Comparison of ENCODE assay signal across 8 mouse cellular contexts in genomic region chr2:29621163-29621562, GRCm38 (mm10). TPM values are rescaled to one million over a fixed set of nuclear protein-coding genes. Genes with fewer than 3 reads are reported as not detected.
DNase-seq lines count a peak whose midpoint lies in the region; ATAC-seq and TF ChIP-seq lines count a peak whose summit lies in the region.

No protein-coding gene starts in this region.

- ATAC-seq in lung, postnatal 0 days, result no peak
- no peak for ATAC-seq in embryonic facial prominence, embryonic 13.5 days (ENCODE audit: insufficient number of reproducible peaks, insufficient read depth, low FRiP score, low TSS enrichment, low read depth)
- ATAC-seq in neural tube, embryonic 13.5 days (ENCODE audit: low read depth), result no peak

- TF ChIP-seq CTCF in lung, postnatal 0 days (IDR thresholded peaks at IDR 0.05), result no peak

- H3K4me1 ChIP-seq in lung, postnatal 0 days (ENCODE audit: insufficient read depth, low read depth, low read length), result peaks cover 11% of the 10 kb centered on the region; the same call in 1 of the 2 replicates
- peaks cover 26% of the 10 kb centered on the region for H3K4me1 ChIP-seq in embryonic facial prominence, embryonic 13.5 days
- peaks cover 48% of the 10 kb centered on the region for H3K4me1 ChIP-seq in neural tube, embryonic 13.5 days (replicated peaks)

- no peaks in the 10 kb centered on the region for H3K27me3 ChIP-seq in lung, postnatal 0 days (replicated peaks; ENCODE audit: insufficient read depth, low read length)
- H3K27me3 ChIP-seq in embryonic facial prominence, embryonic 13.5 days, result no peaks in the 10 kb centered on the region
- H3K27me3 ChIP-seq in neural tube, embryonic 13.5 days, result no peaks in the 10 kb centered on the region

- no peaks in the 10 kb centered on the region for H3K36me3 ChIP-seq in lung, postnatal 0 days (ENCODE audit: insufficient read depth, low read length)
- H3K36me3 ChIP-seq in embryonic facial prominence, embryonic 13.5 days, result no peaks in the 10 kb centered on the region
- no peaks in the 10 kb centered on the region for H3K36me3 ChIP-seq in neural tube, embryonic 13.5 days

- H3K9me3 ChIP-seq in lung, postnatal 0 days (ENCODE audit: low read length), result no peaks in the 10 kb centered on the region
- H3K9me3 ChIP-seq in embryonic facial prominence, embryonic 13.5 days, result no peaks in the 10 kb centered on the region
- H3K9me3 ChIP-seq in neural tube, embryonic 13.5 days, result no peaks in the 10 kb centered on the region

- no peak overlapping the region for H3K9ac ChIP-seq in lung, postnatal 0 days (replicated peaks; ENCODE audit: low read depth)
- H3K9ac ChIP-seq in embryonic facial prominence, embryonic 13.5 days, result peak overlapping the region; percentile 92
- peak overlapping the region; percentile 91 for H3K9ac ChIP-seq in neural tube, embryonic 13.5 days

- WGBS in lung, postnatal 0 days, result 49% methylated on average over 10 of the region's 10 CpGs
- WGBS in embryonic facial prominence, embryonic 13.5 days, result 66% methylated on average over 10 of the region's 10 CpGs
- WGBS in neural tube, embryonic 13.5 days, result 67% methylated on average over 10 of the region's 10 CpGs

- H3K4me2 ChIP-seq in lung, postnatal 0 days (replicated peaks; ENCODE audit: low read depth, low read length), result peak overlapping the region; percentile 78
- peak overlapping the region; percentile 79 for H3K4me2 ChIP-seq in embryonic facial prominence, embryonic 13.5 days
- H3K4me2 ChIP-seq in neural tube, embryonic 13.5 days, result peak overlapping the region; percentile 85

- no peak for TF ChIP-seq EP300 in lung, postnatal 0 days (IDR thresholded peaks at IDR 0.05)

- no peak overlapping the region for H3K27ac ChIP-seq in lung, postnatal 0 days (ENCODE audit: low read length)
- H3K27ac ChIP-seq in embryonic facial prominence, embryonic 13.5 days, result no peak overlapping the region
- H3K27ac ChIP-seq in neural tube, embryonic 13.5 days (replicated peaks), result no peak overlapping the region

- DNase-seq in lung, postnatal 0 days (ENCODE audit: low spot score), result no peak
- DNase-seq in lung, postnatal 14 days, result no peak
- peak; percentile 52 for DNase-seq in induced T-regulatory cell, adult 2 months (ENCODE audit: low read depth)
- no peak for DNase-seq in left cerebral cortex, adult 9 months (ENCODE audit: low spot score in 2 of 2)
- DNase-seq in kidney, adult 11 months, result no peak
- no peak for DNase-seq in adrenal gland, postnatal 10 days

- peak overlapping the region; percentile 67; the same call in 1 of the 2 replicates for H3K4me3 ChIP-seq in lung, postnatal 0 days (ENCODE audit: low read depth, low read length)
- H3K4me3 ChIP-seq in embryonic facial prominence, embryonic 13.5 days, result peak overlapping the region; percentile 80
- peak overlapping the region; percentile 85 for H3K4me3 ChIP-seq in neural tube, embryonic 13.5 days

RNA-seq across cellular contexts. Expression of gene Rapgef1, which starts 1.6 kb away (rescaled TPM):
- 10.6 and 11.4 TPM in 2 replicates for polyA plus RNA-seq in lung, postnatal 0 days (2015; fragmentation: Nextera tagmentation; extraction: Ambion mirVana)
- 14.4 and 15.0 TPM in 2 replicates for polyA plus RNA-seq in embryonic facial prominence, embryonic 13.5 days (2015; fragmentation: Nextera tagmentation; extraction: Ambion mirVana)
- 13.5 and 15.5 TPM in 2 replicates for polyA plus RNA-seq in neural tube, embryonic 13.5 days (2015; fragmentation: Nextera tagmentation; extraction: Ambion mirVana)
- 10 to 100 TPM; 58.5 to 66.5 TPM for total RNA-seq in adrenal gland, postnatal 10 days (2021)
